Mouse (Mus musculus) stomach, postnatal 0 days (tissue): ENCODE measurements at regions not wholly inside any gene's neighbourhood (a gene's known extent, or its start where the extent isn't known, plus 50 kb on each side); places are given as distances from the start of the nearest gene placed in this dataset.

Source experiments
- ATAC-seq: fragments of 200-750 bp; cut with Nextera tagmentation; 2 replicates; pipeline ENCODE4 v1.8.0; 2017; ENCODE audit not compliant: low FRiP score, low TSS enrichment
- DNase-seq: peaks from one replicate; pipeline ENCODE4 v3.0.0-alpha.2; 2016; ENCODE audit warnings: low spot score
- H3K27ac ChIP-seq: fragments of 300-500 bp; sonication (generic); replicated peaks from 2 replicates; pipeline ENCODE4 v1.5.1; 2014; ENCODE audit warnings: mild to moderate bottlenecking, control low read depth
- H3K27me3 ChIP-seq: fragments of 300-500 bp; sonication (generic); 2 replicates; pipeline ENCODE4 v1.6.1; 2014; ENCODE audit warnings: low read length; ENCODE audit not compliant: control insufficient read depth, insufficient read depth
- H3K36me3 ChIP-seq: fragments of 300-500 bp; sonication (generic); 2 replicates; pipeline ENCODE4 v1.6.1; 2014; ENCODE audit warnings: low read length, mixed read lengths; ENCODE audit not compliant: control insufficient read depth, insufficient read depth
- H3K4me1 ChIP-seq: fragments of 300-500 bp; sonication (generic); replicated peaks from 2 replicates; pipeline ENCODE4 v1.6.1; 2014; ENCODE audit warnings: antibody characterized with exemption; ENCODE audit not compliant: control insufficient read depth, insufficient read depth
- H3K4me2 ChIP-seq: fragments of 300-500 bp; sonication (generic); replicated peaks from 2 replicates; pipeline ENCODE4 v1.6.1; 2014; ENCODE audit warnings: low read depth, mild to moderate bottlenecking, control low read depth, moderate library complexity
- H3K4me3 ChIP-seq: fragments of 300-500 bp; sonication (generic); 2 replicates; pipeline ENCODE4 v1.5.1; 2014; ENCODE audit warnings: low read depth, low read length, control low read depth
- H3K9ac ChIP-seq: fragments of 300-500 bp; sonication (generic); 2 replicates; pipeline ENCODE4 v1.6.1; 2014; ENCODE audit warnings: mild to moderate bottlenecking, low read length, control low read depth, mixed read lengths
- H3K9me3 ChIP-seq: fragments of 300-500 bp; sonication (generic); 2 replicates; pipeline ENCODE4 v1.6.1; 2016; ENCODE audit warnings: low read length; ENCODE audit not compliant: control insufficient read depth
- CTCF ChIP-seq: IDR thresholded peaks from 2 replicates; pipeline ENCODE4 v1.5.1; 2016; ENCODE audit warnings: antibody characterized with exemption, low read depth, mild to moderate bottlenecking, moderate library complexity
- EP300 ChIP-seq: optimal IDR thresholded peaks from 2 replicates; pipeline ENCODE3; 2016; ENCODE audit warnings: antibody characterized with exemption
- WGBS: fragments of 180-500 bp; shearing (Covaris S2); extraction: QIAGEN DNeasy Blood & Tissue Kit; methylation state at CpG from one replicate; pipeline ENCODE4 v1.1.7; 2014; 5-methylcytosine and 5-hydroxymethylcytosine counted together

GRCm38 (mm10) chr13:116243272-116243784 lies 66.2 kb downstream of the Isl1 start:
- no peak for DNase-seq
- Histone ChIP-seq H3K4me3 (no peak overlapping the region), H3K4me1 (no peaks in the 10 kb centered on the region), H3K9ac (no peak overlapping the region), H3K27me3 (no peaks in the 10 kb centered on the region), H3K4me2 (no peak overlapping the region), H3K36me3 (no peaks in the 10 kb centered on the region), H3K27ac (no peak overlapping the region), H3K9me3 (no peaks in the 10 kb centered on the region)
- ATAC-seq = no peak
- WGBS = 78% methylated on average over 11 of the region's 11 CpGs
- TF ChIP-seq CTCF (no peak), EP300 (no peak)

GRCm38 (mm10) chr13:116215101-116215500 lies 94.4 kb downstream of the Isl1 start:
- H3K4me3 ChIP-seq = no peak overlapping the region
- H3K9me3 ChIP-seq = no peaks in the 10 kb centered on the region
- no peaks in the 10 kb centered on the region for H3K27me3 ChIP-seq
- 30% methylated on average over 3 of the region's 3 CpGs for WGBS
- no peak for DNase-seq
- no peaks in the 10 kb centered on the region for H3K36me3 ChIP-seq
- no peak overlapping the region for H3K27ac ChIP-seq
- no peaks in the 10 kb centered on the region for H3K4me1 ChIP-seq
- no peak overlapping the region for H3K9ac ChIP-seq
- TF ChIP-seq EP300 = no peak
- no peak for ATAC-seq
- H3K4me2 ChIP-seq = no peak overlapping the region

DNA sequence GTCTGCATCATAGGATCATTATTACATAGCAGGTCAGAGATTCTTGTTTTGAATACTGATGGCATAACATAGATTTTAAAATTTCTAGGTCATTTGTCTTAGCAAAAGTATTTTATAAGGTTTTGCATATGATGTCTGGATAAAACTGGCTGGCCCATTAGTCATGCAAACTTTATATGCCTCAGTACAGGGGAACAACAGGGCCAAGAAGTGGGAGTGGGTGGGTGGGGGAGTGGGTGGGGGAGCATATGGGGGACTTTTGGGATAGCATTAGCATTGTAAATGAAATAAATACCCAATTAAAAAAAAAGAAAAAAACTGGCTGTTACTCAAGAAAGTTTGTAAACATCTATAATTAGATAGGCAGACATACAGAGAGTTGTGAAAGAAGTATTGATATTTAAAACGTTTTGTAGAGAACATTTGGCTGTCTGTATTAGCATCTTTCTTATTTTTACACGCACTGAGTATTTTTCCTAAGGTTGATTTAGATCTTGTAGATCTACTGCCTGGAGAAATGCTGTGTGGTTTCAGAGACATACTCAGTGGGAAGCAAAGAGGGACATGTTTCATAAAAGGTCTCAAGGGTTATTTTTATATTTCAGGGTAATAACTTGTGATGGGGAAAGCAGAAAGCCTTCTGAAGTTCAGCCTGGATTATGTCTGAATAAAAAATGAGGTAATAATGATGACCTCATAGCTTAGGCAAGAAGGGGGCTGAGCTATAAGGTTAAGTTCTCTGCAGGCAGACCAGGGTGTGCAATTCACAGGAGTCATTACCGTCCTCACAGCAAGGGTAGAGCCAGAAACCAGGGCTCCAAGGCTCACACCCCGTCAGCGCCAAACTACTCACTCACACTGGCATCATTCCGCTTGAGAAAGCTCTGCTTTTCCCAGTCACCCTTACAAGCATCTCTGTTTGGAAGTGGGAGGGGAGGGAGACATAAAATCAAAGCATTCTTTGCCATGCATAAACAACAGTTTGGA lies 95.4 kb downstream of the Isl1 start:
- no peaks in the 10 kb centered on the region for H3K9me3 ChIP-seq
- DNase-seq = no peak

GRCm38 (mm10) chr13:116201177-116201920 lies 108.1 kb downstream of the Isl1 start:
- Histone ChIP-seq H3K4me1 (no peaks in the 10 kb centered on the region), H3K9me3 (no peaks in the 10 kb centered on the region), H3K4me3 (no peak overlapping the region), H3K27ac (no peak overlapping the region), H3K36me3 (no peaks in the 10 kb centered on the region), H3K9ac (no peak overlapping the region; the same call in 1 of the 2 replicates), H3K4me2 (peak overlapping the region; percentile 45), H3K27me3 (no peaks in the 10 kb centered on the region)
- ATAC-seq (no peak), DNase-seq (peak; percentile 39)
- no peak for TF ChIP-seq CTCF
- 7% methylated on average over 11 of the region's 11 CpGs for WGBS

More for the DNA sequence above, 95.4 kb downstream of the Isl1 start:
- Histone ChIP-seq H3K4me2 (no peak overlapping the region), H3K27ac (no peak overlapping the region), H3K9ac (no peak overlapping the region), H3K27me3 (no peaks in the 10 kb centered on the region), H3K36me3 (no peaks in the 10 kb centered on the region), H3K4me3 (no peak overlapping the region), H3K4me1 (no peaks in the 10 kb centered on the region)
- no peak for ATAC-seq
- 51% methylated on average over 6 of the region's 6 CpGs for WGBS
- TF ChIP-seq CTCF = no peak
- TF ChIP-seq EP300 = no peak

GRCm38 (mm10) chr13:116187059-116187458 lies 122.4 kb downstream of the Isl1 start:
- no peak for DNase-seq
- 60% methylated on average over 7 of the region's 7 CpGs for WGBS
- H3K27ac ChIP-seq = no peak overlapping the region

More at GRCm38 (mm10) chr13:116187059-116187458, 122.4 kb downstream of the Isl1 start:
- Histone ChIP-seq H3K9ac (no peak overlapping the region), H3K27me3 (no peaks in the 10 kb centered on the region), H3K9me3 (no peaks in the 10 kb centered on the region), H3K4me2 (no peak overlapping the region), H3K4me1 (no peaks in the 10 kb centered on the region), H3K36me3 (no peaks in the 10 kb centered on the region), H3K4me3 (no peak overlapping the region)
- ATAC-seq = no peak
- TF ChIP-seq CTCF (no peak), EP300 (no peak)
